Mouse (Mus musculus) G1E (cell line): ENCODE measurements around the gene Nmbr.

ENCODE experiments used
- CTCF ChIP-seq: IDR thresholded peaks from 2 replicates; pipeline ENCODE4 v1.5.1; 2012; ENCODE audit warnings: low read depth, low read length, inconsistent platforms, mixed read lengths
- GATA1 ChIP-seq: IDR thresholded peaks from 2 replicates; pipeline ENCODE4 v1.6.1; 2012; ENCODE audit warnings: borderline replicate concordance, low read length, inconsistent platforms, mixed read lengths
- GATA2 ChIP-seq: IDR thresholded peaks from 2 replicates; pipeline ENCODE4 v1.6.1; 2012; ENCODE audit warnings: low read depth, low read length, inconsistent platforms, borderline replicate concordance
- POLR2AphosphoS5 ChIP-seq: IDR thresholded peaks from 2 replicates; pipeline ENCODE4 v1.6.1; 2012; ENCODE audit warnings: low read depth, low read length, inconsistent platforms; ENCODE audit not compliant: insufficient replicate concordance
- TAL1 ChIP-seq: conservative IDR thresholded peaks from 2 replicates; pipeline ENCODE4 v1.6.1; 2012; ENCODE audit warnings: low read depth, low read length, inconsistent platforms, mixed read lengths

GRCm38 (mm10) chr10:14703830-14704420 lies 1.5 kb upstream of the Nmbr start:
- no peak for TF ChIP-seq GATA1
- TF ChIP-seq CTCF = no peak
- no peak for TF ChIP-seq TAL1
- no peak for TF ChIP-seq GATA2
- no peak for TF ChIP-seq POLR2AphosphoS5
